Mouse (Mus musculus): ENCODE data around the gene Sik2.

Gene Sik2

DNA sequence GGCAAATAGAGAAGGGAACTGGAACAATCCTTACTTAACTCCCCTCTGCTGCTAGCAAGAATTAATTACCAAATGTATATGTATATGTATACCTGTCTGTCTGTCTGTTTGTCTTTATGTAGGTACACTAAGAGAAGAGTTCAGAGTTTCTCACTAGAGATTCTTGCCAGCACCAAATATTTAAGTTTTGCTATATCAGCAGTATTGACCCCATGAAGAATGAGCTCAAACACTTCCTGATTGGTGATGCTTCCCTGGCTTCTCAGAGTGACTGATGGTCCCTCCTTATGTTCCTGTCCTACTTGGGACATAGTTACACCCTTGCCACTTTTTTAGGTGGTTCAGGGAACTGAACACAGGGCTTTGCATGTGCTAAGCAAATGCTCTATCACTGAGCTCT, 78.9 kb downstream of the Sik2 start:
- in situ Hi-C loops (cut with MboI; ENCODE audit: low pct_unique_long_range_greater_than_20kb in 1 of 2, low sequenced_read_pairs in 2 of 2, unreplicated experiment in 1 of 2), result no loop called here

DNA sequence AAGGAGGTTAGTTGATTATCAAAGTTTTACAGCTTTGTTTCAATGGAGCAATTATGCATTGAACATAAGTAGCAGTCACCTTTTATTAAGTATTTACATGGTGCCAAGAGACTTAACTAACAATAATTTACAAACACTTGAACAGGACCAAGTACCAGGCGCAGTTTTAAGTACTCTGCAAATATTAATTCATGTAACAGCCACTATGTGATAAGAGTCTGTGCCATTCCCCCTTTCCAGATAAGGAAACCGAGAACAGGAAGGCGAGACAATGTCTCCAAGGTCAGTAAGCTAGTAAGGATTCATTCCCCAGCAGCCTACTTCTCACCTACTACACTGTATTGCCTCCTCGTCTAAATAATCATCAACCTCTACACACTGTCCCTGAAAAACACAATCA, 83.1 kb downstream of the Sik2 start:
- in situ Hi-C loops (cut with MboI; ENCODE audit: low pct_unique_long_range_greater_than_20kb in 1 of 2, low sequenced_read_pairs in 2 of 2, unreplicated experiment in 1 of 2), result no loop called here

DNA sequence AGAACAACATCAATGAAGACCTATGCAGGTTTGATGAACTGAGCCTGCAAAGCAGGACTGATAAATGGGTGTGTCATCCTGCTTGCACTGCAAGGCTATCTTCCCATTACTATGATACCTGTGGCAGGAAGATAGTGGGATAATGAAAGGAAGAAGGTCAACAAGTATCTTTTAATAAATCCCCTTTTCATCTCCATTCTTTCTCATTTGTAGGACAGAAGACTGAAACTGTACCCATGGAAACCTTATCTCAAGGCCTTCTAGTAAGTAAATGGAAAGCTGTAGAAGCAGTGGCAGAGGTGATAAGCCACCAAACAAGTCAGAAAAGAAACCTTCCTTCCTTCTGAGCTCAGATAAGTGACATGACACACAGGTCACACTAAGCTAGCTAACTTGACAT, 84.4 kb downstream of the Sik2 start:
- in situ Hi-C loops (cut with MboI; ENCODE audit: low pct_unique_long_range_greater_than_20kb in 1 of 2, low sequenced_read_pairs in 2 of 2, unreplicated experiment in 1 of 2), result no loop called here

- in situ Hi-C loops (cut with MboI; ENCODE audit: low pct_unique_long_range_greater_than_20kb in 1 of 2, low sequenced_read_pairs in 2 of 2, unreplicated experiment in 1 of 2), result no loop called here
Measured at GRCm38 (mm10) chr9:50922363-50923153, 86.3 kb downstream of the Sik2 start.

DNA sequence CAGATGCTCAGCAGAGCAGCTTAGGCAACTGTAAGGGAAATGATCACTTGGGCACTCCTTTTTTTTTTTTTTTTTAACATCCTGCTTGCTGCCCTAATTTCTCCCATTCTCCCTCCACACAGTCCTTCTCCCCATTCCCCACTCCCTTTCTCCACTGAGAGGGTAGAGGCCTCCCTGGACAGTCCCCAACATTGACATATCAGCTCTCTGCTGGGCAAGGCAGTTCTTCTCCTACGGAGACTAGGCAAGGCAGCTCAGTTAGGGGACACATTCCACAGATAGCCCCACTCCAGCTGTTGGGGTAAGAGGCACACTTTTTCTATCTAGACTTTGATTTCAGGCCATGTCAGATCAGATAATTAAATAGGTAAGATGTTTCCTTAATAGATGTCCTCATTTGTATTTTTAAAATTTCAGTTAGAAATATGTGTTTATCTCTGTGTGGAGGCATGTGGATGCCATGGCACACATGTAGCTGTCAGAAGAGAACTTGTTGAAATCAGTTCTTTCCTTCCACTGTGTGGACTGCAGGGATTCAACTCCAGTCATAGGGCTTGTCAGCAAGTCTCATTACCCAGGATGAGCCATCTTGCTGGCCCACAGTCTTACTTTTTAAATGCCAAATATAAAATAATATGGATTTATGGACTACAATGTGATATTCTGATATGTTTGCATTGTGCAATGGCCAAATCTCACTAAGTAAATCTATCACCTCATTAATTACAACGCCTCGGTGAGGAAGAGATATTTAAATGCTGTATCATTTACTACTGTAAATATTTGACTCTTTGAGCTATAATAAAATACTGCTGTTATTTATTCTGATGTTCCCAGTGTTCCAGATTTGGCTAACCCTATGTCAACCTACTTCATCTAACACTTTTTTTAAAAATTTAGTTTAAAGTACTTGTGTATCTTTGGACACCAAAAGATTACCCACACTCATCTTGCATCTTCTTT, 87.7 kb downstream of the Sik2 start:
- in situ Hi-C loops (cut with MboI; ENCODE audit: low pct_unique_long_range_greater_than_20kb in 1 of 2, low sequenced_read_pairs in 2 of 2, unreplicated experiment in 1 of 2), result no loop called here

- in situ Hi-C loops (cut with MboI; ENCODE audit: low pct_unique_long_range_greater_than_20kb in 1 of 2, low sequenced_read_pairs in 2 of 2, unreplicated experiment in 1 of 2), result no loop called here
Measured at GRCm38 (mm10) chr9:50919554-50919953, 89.3 kb downstream of the Sik2 start.

- in situ Hi-C loops (cut with MboI; ENCODE audit: low pct_unique_long_range_greater_than_20kb in 1 of 2, low sequenced_read_pairs in 2 of 2, unreplicated experiment in 1 of 2), result no loop called here
Measured at GRCm38 (mm10) chr9:50918131-50918530, 90.7 kb downstream of the Sik2 start.

DNA sequence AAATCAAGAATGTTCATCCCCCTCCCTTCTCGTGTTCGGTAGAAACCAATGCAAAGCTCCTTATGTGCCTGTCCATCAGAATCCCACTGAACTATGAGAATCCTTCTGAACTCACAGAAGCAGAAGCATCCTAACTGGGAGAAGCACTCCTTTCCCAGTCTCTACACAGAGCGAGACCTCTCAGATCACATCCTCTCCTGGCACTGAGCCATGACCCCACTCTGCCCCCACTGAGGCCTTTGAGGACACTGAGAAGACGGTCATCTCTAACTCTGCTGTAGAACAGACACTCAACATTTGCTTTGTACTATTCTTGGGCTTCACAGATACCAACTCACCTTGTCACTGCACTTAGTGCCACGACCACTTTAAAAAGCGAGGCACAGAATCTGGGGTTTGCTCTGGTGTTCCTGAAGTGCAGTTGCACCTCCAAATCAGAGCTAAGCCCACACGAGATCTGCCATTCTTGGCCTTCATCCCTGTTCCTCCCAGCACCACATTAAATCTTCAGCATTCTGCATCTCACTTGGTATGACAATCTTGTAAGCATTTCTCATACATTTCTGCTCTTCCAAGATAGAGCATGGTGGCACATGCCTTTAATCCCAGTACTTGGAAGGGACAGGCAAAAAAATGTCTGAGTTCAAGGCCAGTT, 96.9 kb downstream of the Sik2 start:
- in situ Hi-C loops (cut with MboI; ENCODE audit: low pct_unique_long_range_greater_than_20kb in 1 of 2, low sequenced_read_pairs in 2 of 2, unreplicated experiment in 1 of 2), result no loop called here

DNA sequence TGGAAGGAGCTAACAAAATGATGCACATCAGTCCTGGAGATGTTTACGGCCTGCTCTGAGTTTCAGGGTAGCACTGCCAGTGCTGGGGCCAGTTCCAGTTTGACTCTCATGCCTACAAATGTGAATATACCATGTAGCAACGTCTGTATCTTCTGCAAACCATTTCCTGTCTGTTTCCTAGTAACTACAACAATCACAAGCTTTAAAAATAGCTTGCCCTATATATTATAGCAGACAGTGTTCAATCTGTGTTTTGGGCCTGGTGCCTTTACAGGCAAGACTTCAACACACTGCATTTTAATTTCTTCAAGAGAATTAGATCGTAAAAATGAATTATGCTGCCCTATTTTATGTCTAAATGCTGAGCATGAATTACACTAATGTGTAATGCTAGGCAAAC, 103.6 kb downstream of the Sik2 start:
- in situ Hi-C loops (cut with MboI; ENCODE audit: low pct_unique_long_range_greater_than_20kb in 1 of 2, low sequenced_read_pairs in 2 of 2, unreplicated experiment in 1 of 2), result no loop called here

GRCm38 (mm10) chr9:50904196-50904847, 104.6 kb downstream of the Sik2 start:
- in situ Hi-C loops (cut with MboI; ENCODE audit: low pct_unique_long_range_greater_than_20kb in 1 of 2, low sequenced_read_pairs in 2 of 2, unreplicated experiment in 1 of 2), result no loop called here

DNA sequence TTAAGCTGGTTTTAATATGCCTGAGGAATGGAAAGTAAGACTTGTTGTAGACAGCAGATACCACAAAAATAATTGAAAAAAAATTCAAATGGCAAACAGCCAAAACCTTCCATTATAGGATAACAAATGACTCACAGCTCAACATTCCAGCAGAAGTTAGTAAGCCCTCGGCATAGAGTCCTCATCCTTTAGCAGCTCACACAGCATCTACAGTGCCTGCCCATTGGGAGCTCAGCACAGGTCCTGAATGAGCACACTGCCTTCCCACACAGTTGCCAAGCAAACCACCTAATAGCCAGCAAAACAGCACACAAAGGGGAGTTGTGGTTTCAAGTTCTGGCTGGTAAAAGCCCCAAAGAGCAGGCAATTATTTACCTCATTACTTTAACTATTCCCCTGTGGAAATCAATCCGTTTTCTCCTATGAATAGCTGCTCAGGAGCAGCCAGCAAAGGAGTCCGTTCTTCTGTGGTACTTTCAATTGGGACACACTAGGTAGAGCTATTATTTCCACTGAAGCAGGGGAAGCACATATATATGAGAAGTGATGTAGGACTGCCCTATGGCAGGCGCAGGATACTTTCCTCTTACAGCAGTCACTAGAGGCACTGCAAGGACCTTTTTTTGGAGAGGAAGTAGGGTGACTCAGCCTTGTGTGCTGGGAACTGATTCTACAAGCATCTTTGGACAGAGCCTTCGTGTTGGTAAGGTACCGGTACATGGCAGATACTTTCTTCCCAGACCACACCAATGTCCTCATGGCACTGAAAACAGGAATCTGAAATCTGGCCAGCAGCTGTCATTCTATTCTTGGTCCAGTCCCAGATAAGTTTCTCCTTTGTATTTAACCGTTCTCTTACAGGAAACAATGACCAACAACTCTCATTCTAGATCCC, 108.6 kb downstream of the Sik2 start:
- in situ Hi-C loops (cut with MboI; ENCODE audit: low pct_unique_long_range_greater_than_20kb in 1 of 2, low sequenced_read_pairs in 2 of 2, unreplicated experiment in 1 of 2), result no loop called here

GRCm38 (mm10) chr9:50893665-50894064, 115.2 kb downstream of the Sik2 start:
- in situ Hi-C loops (cut with MboI; ENCODE audit: low pct_unique_long_range_greater_than_20kb in 1 of 2, low sequenced_read_pairs in 2 of 2, unreplicated experiment in 1 of 2), result no loop called here

DNA sequence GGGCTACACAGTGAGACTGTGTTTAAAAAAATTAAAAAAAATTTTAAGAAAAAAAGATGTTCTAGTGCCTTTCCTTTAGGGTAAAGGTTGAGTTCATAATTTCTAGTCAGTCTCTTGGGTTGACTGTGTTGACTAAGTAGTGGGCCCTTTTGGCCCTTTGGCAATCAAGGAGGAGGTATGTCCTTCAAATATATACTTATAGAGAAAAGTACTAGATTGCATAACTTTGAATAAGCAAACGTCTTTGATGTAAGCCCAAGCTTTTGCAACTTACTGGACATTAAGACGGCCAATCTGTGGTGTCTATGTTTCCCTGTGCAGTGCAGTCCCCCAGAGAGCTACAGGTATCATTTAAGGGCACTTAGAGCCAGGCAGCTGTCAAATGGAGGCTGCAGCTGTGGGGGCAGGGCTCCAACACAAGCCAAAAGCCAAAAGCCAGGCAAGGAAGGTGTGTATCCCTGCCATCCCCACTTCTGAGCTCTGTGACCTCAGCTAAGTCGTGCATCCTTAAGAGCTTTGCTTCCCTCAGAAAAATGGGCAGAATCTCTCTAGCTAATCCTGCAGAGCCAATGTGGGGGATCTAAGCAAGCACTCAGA, 118.3 kb downstream of the Sik2 start:
- in situ Hi-C loops (cut with MboI; ENCODE audit: low pct_unique_long_range_greater_than_20kb in 1 of 2, low sequenced_read_pairs in 2 of 2, unreplicated experiment in 1 of 2), result no loop called here

DNA sequence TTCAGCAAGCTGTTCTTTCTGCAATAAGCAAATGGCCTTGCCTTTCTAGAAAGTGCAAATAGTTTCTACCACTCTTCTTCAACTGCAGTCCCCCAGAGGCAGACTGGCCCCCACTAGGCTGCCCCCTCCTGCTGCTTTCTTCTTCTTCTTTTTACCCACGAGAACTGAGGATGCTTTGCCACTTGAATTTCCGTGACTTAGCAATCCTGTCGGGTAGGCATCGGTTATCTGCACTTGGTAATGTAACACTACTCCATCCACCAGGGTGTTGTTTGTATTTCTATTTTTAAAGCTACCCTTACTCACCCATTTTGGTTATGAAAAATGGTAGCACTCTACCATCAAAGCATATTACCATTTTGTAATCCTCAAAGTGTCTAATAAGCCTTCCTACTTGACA, 118.9 kb downstream of the Sik2 start:
- in situ Hi-C loops (cut with MboI; ENCODE audit: low pct_unique_long_range_greater_than_20kb in 1 of 2, low sequenced_read_pairs in 2 of 2, unreplicated experiment in 1 of 2), result no loop called here

GRCm38 (mm10) chr9:50889211-50889610, 119.7 kb downstream of the Sik2 start:
- in situ Hi-C loops (cut with MboI; ENCODE audit: low pct_unique_long_range_greater_than_20kb in 1 of 2, low sequenced_read_pairs in 2 of 2, unreplicated experiment in 1 of 2), result no loop called here

GRCm38 (mm10) chr9:50887351-50887750, 121.5 kb downstream of the Sik2 start:
- in situ Hi-C loops (cut with MboI; ENCODE audit: low pct_unique_long_range_greater_than_20kb in 1 of 2, low sequenced_read_pairs in 2 of 2, unreplicated experiment in 1 of 2), result no loop called here

DNA sequence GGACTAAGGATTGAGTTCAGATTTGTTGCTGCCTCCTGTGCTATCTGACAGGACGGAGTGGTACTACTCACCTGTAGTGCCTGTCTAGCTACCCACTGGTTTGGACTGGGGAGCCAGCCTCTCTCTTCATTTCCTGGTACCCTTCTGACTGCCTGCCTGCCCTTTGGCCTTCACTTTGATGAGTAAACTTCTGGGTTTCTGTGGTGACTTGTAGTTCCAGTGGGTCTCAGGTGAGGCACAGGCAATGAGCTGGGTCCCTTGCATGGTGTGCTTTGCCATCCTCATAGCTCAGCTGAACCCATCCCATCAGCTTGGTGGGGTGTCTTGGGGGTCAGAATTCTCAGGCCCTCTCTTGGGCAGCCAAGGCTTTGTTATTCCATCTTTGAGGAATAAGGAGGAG, 122.0 kb downstream of the Sik2 start:
- in situ Hi-C loops (cut with MboI; ENCODE audit: low pct_unique_long_range_greater_than_20kb in 1 of 2, low sequenced_read_pairs in 2 of 2, unreplicated experiment in 1 of 2), result no loop called here

All from mouse embryonic stem cell (cell line).